Mouse (Mus musculus): Measurements from ENCODE around the gene Dnajb12. TPM values are rescaled to one million over a fixed set of nuclear protein-coding genes. Genes with fewer than 3 reads are reported as not detected.
"Not testable (repeated sequence)": the region's sequence is repeated elsewhere in the genome, so short reads cannot be mapped to it uniquely, and the experiment has no call there.

Dnajb12 gene
- polyA plus RNA-seq, 1 experiment from 2014 or later, result 16.9 TPM

DNA sequence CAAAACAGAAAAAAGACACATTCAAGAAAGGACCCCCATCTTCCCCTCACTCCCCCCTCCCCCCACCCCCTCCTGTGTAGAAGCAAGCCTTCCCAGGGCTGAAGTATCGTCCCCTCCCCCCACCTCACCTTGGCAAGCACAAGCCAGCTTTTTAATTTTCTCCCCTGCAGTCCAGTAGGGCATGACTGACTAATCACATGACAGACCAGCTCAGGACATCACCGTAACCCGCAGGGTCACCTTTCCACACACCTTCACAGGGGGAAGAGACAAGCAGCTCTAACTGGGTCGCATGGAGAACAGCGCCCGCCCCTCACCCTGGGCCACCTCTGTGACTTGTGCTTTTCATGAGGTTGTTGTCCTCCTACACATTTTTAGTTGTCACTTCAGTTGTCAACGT, 30.0 kb upstream of the Dnajb12 start:
- no peak for ATAC-seq
- no peaks in the 10 kb centered on the region; the same call in 1 of the 2 replicates for H3K4me1 ChIP-seq
- no peak overlapping the region for H3K4me2 ChIP-seq
- no peak overlapping the region for H3K4me3 ChIP-seq
- 93% methylated on average over 7 of the region's 7 CpGs for WGBS
- no peak overlapping the region for H3K9ac ChIP-seq
- no peak overlapping the region for H3K27ac ChIP-seq
- H3K36me3 ChIP-seq (ENCODE audit: poor library complexity, severe bottlenecking), result no peaks in the 10 kb centered on the region
- H3K27me3 ChIP-seq, result no peaks in the 10 kb centered on the region
- no peaks in the 10 kb centered on the region for H3K9me3 ChIP-seq (replicated peaks)

DNA sequence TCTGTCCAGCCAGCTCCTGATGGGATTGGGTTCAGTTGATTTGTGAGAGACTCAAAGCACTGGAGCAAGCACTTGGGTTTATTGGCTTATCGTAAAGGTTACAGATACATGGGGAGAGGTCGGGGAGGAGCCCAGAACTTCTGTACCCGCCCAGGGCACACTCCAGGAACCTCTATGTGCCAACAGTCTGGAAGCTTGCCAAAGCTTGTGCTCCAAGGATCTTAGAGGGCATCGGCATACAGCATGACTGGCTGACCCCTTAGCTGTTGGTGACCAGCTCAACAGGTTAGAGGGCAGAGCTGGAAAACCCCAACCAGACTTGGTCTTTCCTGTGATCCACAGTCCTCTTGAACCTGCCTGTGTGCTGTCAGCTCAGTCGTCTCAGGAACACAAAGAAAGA, 22.2 kb upstream of the Dnajb12 start:
- Histone ChIP-seq H3K27ac (no peak overlapping the region), H3K9me3 (replicated peaks) (no peaks in the 10 kb centered on the region), H3K27me3 (no peaks in the 10 kb centered on the region), H3K36me3 (ENCODE audit: poor library complexity, severe bottlenecking) (no peaks in the 10 kb centered on the region), H3K4me2 (no peak overlapping the region), H3K9ac (no peak overlapping the region), H3K4me1 (0 out of 2 replicates have a peak, but pooled peaks cover 3% of the 10 kb centered on the region), H3K4me3 (no peak overlapping the region)
- ATAC-seq, result no peak
- 84% methylated on average over 5 of the region's 5 CpGs for WGBS

DNA sequence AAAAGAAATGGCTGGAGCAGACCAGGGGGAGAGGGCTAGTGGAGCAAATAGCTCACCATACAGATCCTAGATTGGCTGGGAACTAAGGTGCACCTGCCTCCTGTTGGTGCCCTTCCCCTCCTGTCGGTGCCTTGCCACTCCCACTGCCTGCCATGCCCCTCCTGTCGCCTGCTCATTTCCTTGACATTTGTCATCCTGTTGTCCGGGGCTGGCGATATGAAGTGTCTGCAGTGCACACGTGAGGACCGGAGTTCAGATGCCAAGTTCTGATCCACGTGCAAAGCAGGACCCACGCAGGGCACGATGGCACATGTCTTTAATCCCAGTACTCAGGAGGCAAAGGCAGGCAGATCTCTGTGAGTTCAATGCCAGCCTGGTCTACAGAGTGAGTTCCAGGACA, 18.7 kb upstream of the Dnajb12 start:
- Histone ChIP-seq H3K9ac (no peak overlapping the region), H3K4me3 (no peak overlapping the region), H3K4me1 (peaks cover 10% of the 10 kb centered on the region), H3K36me3 (ENCODE audit: poor library complexity, severe bottlenecking) (peaks cover 8% of the 10 kb centered on the region; the same call in 1 of the 2 replicates), H3K27me3 (no peaks in the 10 kb centered on the region), H3K4me2 (no peak overlapping the region), H3K9me3 (replicated peaks) (no peaks in the 10 kb centered on the region), H3K27ac (no peak overlapping the region)
- no peak for ATAC-seq
- WGBS, result 88% methylated on average over 9 of the region's 9 CpGs

DNA sequence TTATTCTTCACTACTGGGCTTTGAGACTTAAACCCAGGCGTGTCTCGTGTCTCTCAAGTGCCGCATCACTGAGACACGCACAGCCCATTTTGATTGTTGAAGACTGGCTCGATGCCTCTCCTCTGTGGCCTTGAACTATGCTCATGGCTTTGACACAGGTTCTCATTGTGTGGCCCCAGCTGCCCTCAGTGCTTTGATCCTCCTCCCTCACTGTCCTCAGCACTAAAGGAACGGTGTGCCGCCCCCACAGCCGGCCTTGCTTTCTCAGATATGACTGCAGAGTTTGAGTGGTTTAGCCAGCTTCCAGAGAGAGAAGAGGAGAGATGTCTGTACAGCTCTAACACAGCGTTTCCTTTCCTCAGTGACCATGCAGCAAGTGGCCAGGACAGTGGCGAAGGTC, 18.2 kb upstream of the Dnajb12 start:
- WGBS, result 89% methylated on average over 10 of the region's 10 CpGs
- no peaks in the 10 kb centered on the region for H3K27me3 ChIP-seq
- H3K9ac ChIP-seq, result no peak overlapping the region
- ATAC-seq, result no peak
- no peak overlapping the region for H3K27ac ChIP-seq
- peaks cover 8% of the 10 kb centered on the region; the same call in 1 of the 2 replicates for H3K36me3 ChIP-seq (ENCODE audit: poor library complexity, severe bottlenecking)
- H3K9me3 ChIP-seq (replicated peaks), result no peaks in the 10 kb centered on the region
- no peak overlapping the region for H3K4me3 ChIP-seq
- H3K4me1 ChIP-seq, result peaks cover 10% of the 10 kb centered on the region
- H3K4me2 ChIP-seq, result no peak overlapping the region

DNA sequence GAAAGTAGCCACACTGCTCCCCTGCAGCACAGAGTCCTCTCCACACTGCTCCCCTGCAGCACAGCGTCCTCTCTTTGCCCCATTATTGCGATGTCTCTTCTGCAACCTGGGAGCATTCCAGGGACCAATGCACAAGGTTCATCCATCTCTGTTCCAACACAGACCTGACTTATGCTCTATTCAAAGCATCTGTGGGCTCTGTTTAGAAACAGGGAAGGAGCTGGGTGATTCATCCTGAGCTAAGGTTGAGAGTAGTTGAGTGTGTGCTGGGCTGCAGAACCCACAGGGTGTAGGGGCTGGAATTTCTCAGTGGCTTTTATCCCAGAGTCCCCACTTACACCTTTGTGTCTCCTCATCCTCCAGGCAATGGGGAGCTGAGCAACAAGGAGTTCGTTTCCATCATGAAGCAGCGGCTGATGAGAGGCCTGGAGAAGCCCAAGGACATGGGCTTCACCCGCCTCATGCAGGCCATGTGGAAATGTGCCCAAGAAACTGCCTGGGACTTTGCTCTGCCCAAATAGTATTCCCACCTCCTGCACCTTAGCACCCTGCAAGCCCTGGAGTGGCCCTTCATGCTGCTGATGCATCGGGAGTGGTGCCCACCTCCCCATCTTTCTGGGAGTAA, 16.4 kb upstream of the Dnajb12 start:
- 77% methylated on average over 6 of the region's 6 CpGs for WGBS
- Histone ChIP-seq H3K9me3 (replicated peaks) (no peaks in the 10 kb centered on the region), H3K4me2 (no peak overlapping the region), H3K36me3 (ENCODE audit: poor library complexity, severe bottlenecking) (peaks cover 8% of the 10 kb centered on the region; the same call in 1 of the 2 replicates), H3K4me1 (peaks cover 10% of the 10 kb centered on the region), H3K9ac (no peak overlapping the region), H3K27me3 (no peaks in the 10 kb centered on the region), H3K4me3 (no peak overlapping the region), H3K27ac (no peak overlapping the region)
- ATAC-seq, result no peak

DNA sequence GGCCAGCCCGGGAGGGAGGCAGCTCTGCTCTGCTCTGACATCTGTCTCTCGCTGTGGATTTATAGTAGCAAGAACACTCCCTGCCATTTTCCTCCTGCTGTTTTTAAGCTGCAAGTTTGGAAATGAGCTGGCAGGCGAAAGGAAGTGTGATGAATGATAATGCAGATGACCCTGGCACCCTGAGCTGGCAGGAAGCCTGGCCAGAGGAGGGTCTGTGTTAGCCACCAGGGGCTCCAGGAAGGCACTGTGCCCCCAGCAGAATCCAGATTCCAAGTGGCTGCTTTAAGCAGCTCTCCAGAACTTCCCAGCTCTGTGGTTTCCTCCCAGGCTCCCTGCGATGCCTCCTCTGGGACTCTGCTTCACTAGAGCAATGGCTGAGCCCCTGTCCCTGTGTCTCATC, 15.7 kb upstream of the Dnajb12 start:
- Histone ChIP-seq H3K36me3 (ENCODE audit: poor library complexity, severe bottlenecking) (peaks cover 8% of the 10 kb centered on the region; the same call in 1 of the 2 replicates), H3K4me3 (no peak overlapping the region), H3K9ac (peak overlapping the region; percentile 17; the same call in 1 of the 2 replicates), H3K4me1 (peaks cover 10% of the 10 kb centered on the region), H3K9me3 (replicated peaks) (no peaks in the 10 kb centered on the region), H3K27me3 (no peaks in the 10 kb centered on the region), H3K4me2 (no peak overlapping the region), H3K27ac (no peak overlapping the region)
- 57% methylated on average over 4 of the region's 4 CpGs for WGBS
- no peak for ATAC-seq

DNA sequence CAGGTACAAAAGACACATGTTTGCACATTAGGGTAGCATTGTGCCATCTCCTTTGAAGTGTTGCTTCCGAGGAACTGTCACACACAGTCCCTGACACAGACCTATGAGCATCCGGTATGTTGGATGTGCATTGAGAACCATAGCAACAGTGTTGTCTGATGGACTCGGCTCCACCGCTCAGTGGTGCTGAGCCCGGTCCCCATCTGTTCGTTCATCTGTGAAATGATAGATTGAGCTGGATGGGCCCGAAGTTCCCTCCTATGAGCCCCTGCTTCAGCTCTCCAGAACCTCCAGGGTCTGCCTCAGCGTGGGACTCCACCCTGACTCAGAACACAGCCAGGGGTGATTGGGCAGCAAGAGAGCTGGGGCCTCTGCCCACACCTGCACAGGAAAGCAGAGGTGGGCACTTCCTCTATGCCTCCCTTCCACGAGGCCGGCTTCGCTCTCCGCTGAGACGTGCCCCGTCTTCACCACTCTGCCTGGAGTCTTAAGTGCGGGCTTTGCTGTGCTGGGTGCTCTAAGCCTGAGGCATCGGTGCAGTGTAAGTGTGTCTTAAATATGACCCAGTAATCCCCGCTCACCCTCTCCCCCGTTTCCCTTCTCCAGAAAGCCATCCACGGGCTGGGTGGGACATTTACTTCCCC, 15.0 kb upstream of the Dnajb12 start:
- 72% methylated on average over 19 of the region's 19 CpGs for WGBS
- H3K27ac ChIP-seq, result no peak overlapping the region; the same call in 1 of the 2 replicates
- H3K27me3 ChIP-seq, result no peaks in the 10 kb centered on the region
- no peak overlapping the region for H3K9ac ChIP-seq
- no peaks in the 10 kb centered on the region for H3K9me3 ChIP-seq (replicated peaks)
- ATAC-seq, result peak; percentile 44
- peaks cover 8% of the 10 kb centered on the region; the same call in 1 of the 2 replicates for H3K36me3 ChIP-seq (ENCODE audit: poor library complexity, severe bottlenecking)
- H3K4me1 ChIP-seq, result peaks cover 9% of the 10 kb centered on the region
- no peak overlapping the region for H3K4me3 ChIP-seq
- H3K4me2 ChIP-seq, result no peak overlapping the region

DNA sequence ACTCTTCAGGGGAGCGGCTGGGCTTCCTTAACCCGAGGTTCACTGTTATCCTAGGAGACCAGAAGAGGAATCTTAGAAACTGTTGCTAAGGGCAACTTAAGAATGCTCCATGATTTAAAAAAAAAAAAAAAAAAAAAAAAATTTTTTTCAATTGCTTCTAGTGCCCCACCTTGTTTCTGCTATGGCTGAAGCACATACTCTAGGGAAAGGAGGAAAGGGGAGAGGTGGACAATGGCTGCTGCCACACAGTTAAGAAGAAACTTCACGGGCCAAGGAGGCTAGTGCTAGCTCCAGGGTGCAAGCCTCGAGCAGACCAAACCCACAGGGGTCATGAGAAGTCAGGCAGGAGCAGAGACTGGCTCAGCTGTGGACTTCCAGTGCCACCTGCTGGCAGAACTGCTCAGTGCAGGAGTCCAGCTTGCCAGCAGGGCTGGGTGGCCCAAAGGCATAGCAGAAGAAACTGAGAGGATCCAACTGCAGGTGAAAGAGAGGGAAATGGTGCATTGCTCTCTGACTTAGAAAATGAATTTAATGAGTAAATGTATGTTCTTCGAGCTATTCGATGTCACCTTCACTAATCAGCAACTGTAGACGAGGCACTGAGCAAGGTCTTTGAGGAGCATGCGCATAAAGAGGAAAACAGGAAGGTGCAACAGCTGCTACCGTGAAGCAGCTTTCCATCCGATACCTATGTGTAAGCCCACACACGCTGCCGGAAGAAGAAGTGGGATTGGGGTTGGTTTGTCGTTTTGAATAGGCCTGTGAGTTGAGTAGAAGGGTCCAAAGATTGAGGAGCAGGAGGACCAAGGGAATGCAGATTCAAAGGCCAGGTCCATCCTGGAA, 14.3 kb upstream of the Dnajb12 start:
- Histone ChIP-seq H3K4me2 (no peak overlapping the region), H3K4me3 (no peak overlapping the region), H3K4me1 (peaks cover 7% of the 10 kb centered on the region), H3K9me3 (replicated peaks) (no peaks in the 10 kb centered on the region), H3K27me3 (no peaks in the 10 kb centered on the region), H3K9ac (no peak overlapping the region), H3K27ac (no peak overlapping the region), H3K36me3 (ENCODE audit: poor library complexity, severe bottlenecking) (peaks cover 8% of the 10 kb centered on the region; the same call in 1 of the 2 replicates)
- 41% methylated on average over 13 of the region's 13 CpGs for WGBS
- ATAC-seq, result peak; percentile 80

DNA sequence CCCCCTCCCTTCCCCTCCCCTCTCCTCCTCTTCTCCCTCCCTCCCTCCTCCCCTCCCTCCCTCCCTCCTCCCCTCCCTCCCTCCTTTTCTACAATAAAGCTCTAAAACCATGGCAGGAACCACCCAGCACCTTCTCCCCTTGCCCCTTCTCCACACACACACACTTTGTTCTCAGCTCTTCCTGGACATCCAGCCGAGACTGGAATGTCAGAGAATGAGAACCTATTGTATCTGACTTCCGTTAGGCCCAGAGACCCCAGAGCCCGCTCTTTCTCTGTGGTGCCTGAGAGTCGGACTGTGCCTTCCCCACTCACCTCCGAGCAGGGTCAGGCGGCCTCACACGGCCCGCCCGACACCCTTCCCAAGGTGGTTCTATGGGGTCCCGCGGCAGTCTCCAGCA, 11.1 kb upstream of the Dnajb12 start:
- 53% methylated on average over 11 of the region's 11 CpGs for WGBS
- Histone ChIP-seq H3K36me3 (ENCODE audit: poor library complexity, severe bottlenecking) (peaks cover 6% of the 10 kb centered on the region; the same call in 1 of the 2 replicates), H3K9me3 (replicated peaks) (0 out of 2 replicates have a peak, but pooled peaks cover 4% of the 10 kb centered on the region), H3K4me1 (peaks cover 5% of the 10 kb centered on the region), H3K9ac (no peak overlapping the region), H3K4me3 (no peak overlapping the region), H3K27ac (no peak overlapping the region), H3K27me3 (no peaks in the 10 kb centered on the region), H3K4me2 (no peak overlapping the region)
- ATAC-seq, result no peak

DNA sequence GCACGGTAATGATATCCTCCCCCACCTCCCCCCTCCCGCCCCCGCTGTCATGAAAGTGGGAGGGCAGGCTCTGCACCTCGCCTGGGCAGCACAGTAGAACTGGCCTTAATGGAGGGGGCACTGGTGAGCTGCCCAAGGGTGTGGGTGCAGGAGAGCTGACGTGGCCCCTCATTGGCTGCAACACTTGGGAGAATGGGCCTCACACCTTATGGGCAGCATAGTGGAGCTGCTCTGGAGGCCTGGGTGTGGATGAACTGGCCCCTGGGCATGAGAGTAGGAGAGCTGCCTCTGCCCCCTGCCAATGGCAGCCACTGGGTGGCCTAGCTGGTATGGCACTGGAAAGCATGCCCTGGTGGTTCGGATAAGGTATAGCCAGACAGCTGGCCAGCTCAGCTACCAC, 9.3 kb upstream of the Dnajb12 start:
- no peaks in the 10 kb centered on the region for H3K4me1 ChIP-seq
- no peak overlapping the region for H3K4me3 ChIP-seq
- ATAC-seq, result 0 out of 2 replicates have a peak, but pooled peaks have one; percentile 34
- WGBS, result 94% methylated on average over 6 of the region's 6 CpGs
- H3K4me2 ChIP-seq, result no peak overlapping the region
- no peak overlapping the region for H3K27ac ChIP-seq
- no peaks in the 10 kb centered on the region for H3K36me3 ChIP-seq (ENCODE audit: poor library complexity, severe bottlenecking)
- no peak overlapping the region for H3K9ac ChIP-seq
- 0 out of 2 replicates have a peak, but pooled peaks cover 4% of the 10 kb centered on the region for H3K9me3 ChIP-seq (replicated peaks)
- no peaks in the 10 kb centered on the region for H3K27me3 ChIP-seq

DNA sequence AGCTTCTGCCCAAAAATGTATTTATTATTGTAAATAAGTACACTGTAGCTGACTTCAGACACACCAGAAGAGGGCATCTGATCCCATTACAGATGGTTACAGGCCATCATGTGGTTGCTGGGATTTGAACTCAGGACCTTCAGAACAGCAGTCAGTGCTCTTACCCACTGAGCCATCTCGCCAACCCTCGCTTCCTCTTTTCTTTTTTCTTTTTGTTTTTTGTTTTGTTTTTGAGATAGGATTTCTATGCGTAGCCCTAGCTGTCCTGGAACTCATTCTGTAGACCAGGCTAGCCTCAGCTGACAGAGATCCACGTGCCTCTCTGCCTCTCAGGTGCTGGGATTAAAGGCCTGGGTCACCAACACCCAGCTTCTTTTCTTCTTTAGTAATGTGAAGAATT, 6.7 kb upstream of the Dnajb12 start:
- not testable (repeated sequence) for H3K4me2 ChIP-seq; H3K9me3 ChIP-seq (replicated peaks); ATAC-seq; H3K27me3 ChIP-seq; H3K4me1 ChIP-seq; H3K4me3 ChIP-seq; H3K36me3 ChIP-seq (ENCODE audit: poor library complexity, severe bottlenecking); H3K27ac ChIP-seq; H3K9ac ChIP-seq
- 90% methylated on average over 4 of the region's 4 CpGs for WGBS

DNA sequence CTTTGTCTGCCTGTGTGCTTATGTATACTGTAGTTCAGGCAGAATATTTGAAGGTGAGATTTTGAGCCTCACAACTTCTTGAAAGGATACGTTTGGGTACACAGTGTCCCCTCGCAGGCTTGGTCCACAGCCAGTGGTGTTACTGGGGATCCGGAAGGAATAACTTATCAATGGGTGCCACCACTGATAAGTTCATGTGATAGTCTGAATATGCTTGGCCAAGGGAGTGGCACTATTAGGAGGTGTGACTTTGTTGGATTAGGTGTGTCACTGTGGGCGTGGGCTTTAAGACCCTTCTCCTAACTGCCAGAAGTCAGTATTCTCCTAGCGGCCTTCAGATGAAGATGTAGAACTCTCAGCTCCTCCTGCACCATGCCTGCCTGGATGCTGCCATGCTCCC, 6.2 kb upstream of the Dnajb12 start:
- Histone ChIP-seq H3K9me3 (replicated peaks) (0 out of 2 replicates have a peak, but pooled peaks cover 4% of the 10 kb centered on the region), H3K4me1 (no peaks in the 10 kb centered on the region), H3K9ac (no peak overlapping the region), H3K27me3 (no peaks in the 10 kb centered on the region), H3K4me3 (no peak overlapping the region), H3K4me2 (no peak overlapping the region), H3K27ac (no peak overlapping the region), H3K36me3 (ENCODE audit: poor library complexity, severe bottlenecking) (no peaks in the 10 kb centered on the region)
- no peak for ATAC-seq
- 89% methylated on average over 5 of the region's 5 CpGs for WGBS
